Mouse (Mus musculus): ENCODE results near the gene Gm17509. TPM values are rescaled to one million over a fixed set of nuclear protein-coding genes. Genes with fewer than 3 reads are reported as not detected.
"Not testable (repeated sequence)": the region's sequence is repeated elsewhere in the genome, so short reads cannot be mapped to it uniquely, and the experiment has no call there.

Gene Gm17509
- polyA plus RNA-seq, 1 experiment, result 0.78 TPM

- no peak for TF ChIP-seq CTCF (IDR thresholded peaks at IDR 0.05; ENCODE audit: borderline replicate concordance, extremely low read depth, insufficient read depth, insufficient read length)
- TF ChIP-seq POLR2A (IDR thresholded peaks at IDR 0.05; ENCODE audit: borderline replicate concordance, extremely low read depth, insufficient read depth, insufficient read length, poor library complexity, severe bottlenecking), result no peak
- no peak for DNase-seq (ENCODE audit: low read depth)
Observed at GRCm38 (mm10) chr13:117204685-117205084, 16.2 kb downstream of the Gm17509 start.

GRCm38 (mm10) chr13:117202755-117203471 is 18.0 kb downstream of the Gm17509 start:
- TF ChIP-seq CTCF (IDR thresholded peaks at IDR 0.05; ENCODE audit: borderline replicate concordance, extremely low read depth, insufficient read depth, insufficient read length) (peak; percentile 82), POLR2A (IDR thresholded peaks at IDR 0.05; ENCODE audit: borderline replicate concordance, extremely low read depth, insufficient read depth, insufficient read length, poor library complexity, severe bottlenecking) (no peak)

GRCm38 (mm10) chr13:117198402-117199083 is 22.3 kb downstream of the Gm17509 start:
- TF ChIP-seq CTCF (IDR thresholded peaks at IDR 0.05; ENCODE audit: borderline replicate concordance, extremely low read depth, insufficient read depth, insufficient read length) (peak; percentile 67; the same call in 1 of the 2 replicates), POLR2A (IDR thresholded peaks at IDR 0.05; ENCODE audit: borderline replicate concordance, extremely low read depth, insufficient read depth, insufficient read length, poor library complexity, severe bottlenecking) (no peak)
- DNase-seq (ENCODE audit: low read depth), result peak; percentile 76

More at GRCm38 (mm10) chr13:117202755-117203471, 18.0 kb downstream of the Gm17509 start:
- DNase-seq (ENCODE audit: low read depth), result peak; percentile 47

GRCm38 (mm10) chr13:117197666-117198065 is 23.2 kb downstream of the Gm17509 start:
- no peak for DNase-seq (ENCODE audit: low read depth)
- TF ChIP-seq POLR2A (IDR thresholded peaks at IDR 0.05; ENCODE audit: borderline replicate concordance, extremely low read depth, insufficient read depth, insufficient read length, poor library complexity, severe bottlenecking) (no peak), CTCF (IDR thresholded peaks at IDR 0.05; ENCODE audit: borderline replicate concordance, extremely low read depth, insufficient read depth, insufficient read length) (no peak)

- TF ChIP-seq CTCF (IDR thresholded peaks at IDR 0.05; ENCODE audit: borderline replicate concordance, extremely low read depth, insufficient read depth, insufficient read length) (no peak), POLR2A (IDR thresholded peaks at IDR 0.05; ENCODE audit: borderline replicate concordance, extremely low read depth, insufficient read depth, insufficient read length, poor library complexity, severe bottlenecking) (no peak)
- DNase-seq (ENCODE audit: low read depth), result no peak
Observed at GRCm38 (mm10) chr13:117195569-117196495, 25.0 kb downstream of the Gm17509 start.

- no peak for TF ChIP-seq POLR2A (IDR thresholded peaks at IDR 0.05; ENCODE audit: borderline replicate concordance, extremely low read depth, insufficient read depth, insufficient read length, poor library complexity, severe bottlenecking)
- TF ChIP-seq CTCF (IDR thresholded peaks at IDR 0.05; ENCODE audit: borderline replicate concordance, extremely low read depth, insufficient read depth, insufficient read length), result no peak
- DNase-seq (ENCODE audit: low read depth), result no peak
Observed at GRCm38 (mm10) chr13:117193422-117193983, 27.4 kb downstream of the Gm17509 start.

- TF ChIP-seq CTCF (IDR thresholded peaks at IDR 0.05; ENCODE audit: borderline replicate concordance, extremely low read depth, insufficient read depth, insufficient read length), result no peak
- no peak for TF ChIP-seq POLR2A (IDR thresholded peaks at IDR 0.05; ENCODE audit: borderline replicate concordance, extremely low read depth, insufficient read depth, insufficient read length, poor library complexity, severe bottlenecking)
- no peak for DNase-seq (ENCODE audit: low read depth)
Observed at GRCm38 (mm10) chr13:117192161-117192560, 28.7 kb downstream of the Gm17509 start.

- peak; percentile 8 for DNase-seq (ENCODE audit: low read depth)
- TF ChIP-seq POLR2A (IDR thresholded peaks at IDR 0.05; ENCODE audit: borderline replicate concordance, extremely low read depth, insufficient read depth, insufficient read length, poor library complexity, severe bottlenecking) (no peak), CTCF (IDR thresholded peaks at IDR 0.05; ENCODE audit: borderline replicate concordance, extremely low read depth, insufficient read depth, insufficient read length) (no peak)
Observed at GRCm38 (mm10) chr13:117185329-117185728, 35.5 kb downstream of the Gm17509 start.

GRCm38 (mm10) chr13:117183288-117183687 is 37.6 kb downstream of the Gm17509 start:
- no peak for DNase-seq (ENCODE audit: low read depth)
- TF ChIP-seq POLR2A (IDR thresholded peaks at IDR 0.05; ENCODE audit: borderline replicate concordance, extremely low read depth, insufficient read depth, insufficient read length, poor library complexity, severe bottlenecking) (no peak), CTCF (IDR thresholded peaks at IDR 0.05; ENCODE audit: borderline replicate concordance, extremely low read depth, insufficient read depth, insufficient read length) (no peak)

GRCm38 (mm10) chr13:117180912-117181311 is 40.0 kb downstream of the Gm17509 start:
- not testable (repeated sequence) for DNase-seq (ENCODE audit: low read depth)

Other genes with a start within 250 kb of the Gm17509 start
- gene Parp8, start 195.5 kb downstream of the Gm17509 start, polyA plus RNA-seq (2012; rRNA removed), result 42.9 and 44.9 TPM in 2 replicates
- 8.2 and 11.4 TPM in 2 replicates for gene Emb, start 12.5 kb downstream of the Gm17509 start, polyA plus RNA-seq (2012; rRNA removed)

Measured in brain, embryonic 14.5 days (tissue).